Mouse (Mus musculus): ENCODE data around the gene A1bg.

Gene A1bg

GRCm38 (mm10) chr15:60922912-60923311, at the start of gene A1bg:
Gene A1bg, minus strand, starts transcription at chr15:60923012.
- DNase-seq = no peak

- no peak for DNase-seq
Observed at GRCm38 (mm10) chr15:60968549-60968861, 45.7 kb upstream of the A1bg start.

GRCm38 (mm10) chr15:60967841-60968548, 45.2 kb upstream of the A1bg start:
- no peak for DNase-seq

- DNase-seq = no peak
Observed at GRCm38 (mm10) chr15:60925686-60926085, 2.9 kb upstream of the A1bg start.

- DNase-seq = no peak
Observed at GRCm38 (mm10) chr15:60903763-60904697, 18.8 kb downstream of the A1bg start.

GRCm38 (mm10) chr15:60898187-60898965, 24.4 kb downstream of the A1bg start:
- no peak for DNase-seq

- DNase-seq = no peak
Observed at GRCm38 (mm10) chr15:60896040-60896439, 26.8 kb downstream of the A1bg start.

- no peak for DNase-seq
Observed at GRCm38 (mm10) chr15:60892976-60893463, 29.8 kb downstream of the A1bg start.

- DNase-seq = no peak
Observed at GRCm38 (mm10) chr15:60888724-60889123, 34.1 kb downstream of the A1bg start.

GRCm38 (mm10) chr15:60875721-60876120, 47.1 kb downstream of the A1bg start:
- no peak for DNase-seq

GRCm38 (mm10) chr15:60862417-60862816, 60.4 kb downstream of the A1bg start:
- DNase-seq = no peak

- no peak for DNase-seq
Observed at GRCm38 (mm10) chr15:60855112-60855511, 67.7 kb downstream of the A1bg start.

- DNase-seq = no peak
Observed at GRCm38 (mm10) chr15:60854151-60854550, 68.7 kb downstream of the A1bg start.

- peak; percentile 16 for DNase-seq
Observed at GRCm38 (mm10) chr15:60853231-60853999, 69.4 kb downstream of the A1bg start, which contains the start of gene Fam84b. Gene Fam84b, minus strand, starts transcription at chr15:60853778.

GRCm38 (mm10) chr15:60848630-60849029, 74.2 kb downstream of the A1bg start:
- no peak for DNase-seq

Measured in cerebellum, adult 11-12 months (tissue).